Mouse (Mus musculus) lung, postnatal 0 days (tissue): ENCODE measurements around the gene Myh14. TPM values are rescaled to one million over a fixed set of nuclear protein-coding genes. Genes with fewer than 3 reads are reported as not detected.

Experiments used
- ATAC-seq: fragments of 200-750 bp; cut with Nextera tagmentation; 2 replicates; pipeline ENCODE4 v1.8.0; 2017; ENCODE audit warnings: moderate library complexity
- DNase-seq: peaks from one replicate; pipeline ENCODE4 v3.0.0-alpha.2; 2016; ENCODE audit warnings: low spot score
- H3K27ac ChIP-seq: fragments of 300-500 bp; sonication (generic); 2 replicates; pipeline ENCODE4 v1.5.1; 2014; ENCODE audit warnings: antibody characterized with exemption, mild to moderate bottlenecking, low read length, mixed read lengths
- H3K27me3 ChIP-seq: fragments of 300-500 bp; sonication (generic); replicated peaks from 2 replicates; pipeline ENCODE4 v1.6.1; 2014; ENCODE audit warnings: low read length, mixed read lengths; ENCODE audit not compliant: insufficient read depth
- H3K36me3 ChIP-seq: fragments of 300-500 bp; sonication (generic); 2 replicates; pipeline ENCODE4 v1.6.1; 2014; ENCODE audit warnings: low read length, mixed read lengths; ENCODE audit not compliant: insufficient read depth
- H3K4me1 ChIP-seq: fragments of 300-500 bp; sonication (generic); 2 replicates; pipeline ENCODE4 v1.6.1; 2014; ENCODE audit warnings: antibody characterized with exemption, low read depth, low read length, mixed read lengths; ENCODE audit not compliant: insufficient read depth
- H3K4me2 ChIP-seq: fragments of 300-500 bp; sonication (generic); replicated peaks from 2 replicates; pipeline ENCODE4 v1.6.1; 2014; ENCODE audit warnings: low read depth, mild to moderate bottlenecking, low read length, moderate library complexity, mixed read lengths
- H3K4me3 ChIP-seq: fragments of 300-500 bp; sonication (generic); 2 replicates; pipeline ENCODE4 v1.5.1; 2014; ENCODE audit warnings: low read depth, low read length
- H3K9ac ChIP-seq: fragments of 300-500 bp; sonication (generic); replicated peaks from 2 replicates; pipeline ENCODE4 v1.6.1; 2014; ENCODE audit warnings: low read depth, mild to moderate bottlenecking
- H3K9me3 ChIP-seq: fragments of 300-500 bp; sonication (generic); 2 replicates; pipeline ENCODE4 v1.6.1; 2016; ENCODE audit warnings: low read length, mixed read lengths
- CTCF ChIP-seq: IDR thresholded peaks from 2 replicates; pipeline ENCODE4 v1.5.1; 2016; ENCODE audit warnings: antibody characterized with exemption, mild to moderate bottlenecking
- EP300 ChIP-seq: IDR thresholded peaks from 2 replicates; pipeline ENCODE4 v1.6.1; 2016; ENCODE audit warnings: antibody characterized with exemption, mild to moderate bottlenecking, control low read depth
- WGBS: fragments of 180-500 bp; shearing (Covaris S2); extraction: QIAGEN DNeasy Blood & Tissue Kit; methylation state at CpG from one replicate; pipeline ENCODE4 v1.1.7; 2014; 5-methylcytosine and 5-hydroxymethylcytosine counted together
- polyA plus RNA-seq: library from polyadenylated mRNA; unstranded; fragments of >200 nt; fragmentation: Nextera tagmentation; extraction: Ambion mirVana; gene quantifications from 2 replicates; pipeline ENCODE4 v1.2.1, GENCODE M21; 2015

The Myh14 gene
- polyA plus RNA-seq, 1 experiment from 2014 or later, result 215 TPM

- no peak overlapping the region for H3K4me2 ChIP-seq
- H3K4me3 ChIP-seq, result no peak overlapping the region
- TF ChIP-seq EP300 (no peak), CTCF (no peak)
- no peak overlapping the region for H3K27ac ChIP-seq
- no peak for ATAC-seq
- H3K36me3 ChIP-seq, result peaks cover 10% of the 10 kb centered on the region; the same call in 1 of the 2 replicates
- WGBS, result 16% methylated on average over 10 of the region's 10 CpGs
- no peaks in the 10 kb centered on the region for H3K4me1 ChIP-seq
- no peak overlapping the region for H3K9ac ChIP-seq
- H3K27me3 ChIP-seq, result no peaks in the 10 kb centered on the region
- no peak for DNase-seq
- 0 out of 2 replicates have a peak, but pooled peaks cover 4% of the 10 kb centered on the region for H3K9me3 ChIP-seq
These were observed 55.3 kb downstream of the Myh14 start for GRCm38 (mm10) chr7:44615309-44615708.

GRCm38 (mm10) chr7:44614041-44614688 lies 56.5 kb downstream of the Myh14 start:
- Histone ChIP-seq H3K9ac (no peak overlapping the region), H3K4me1 (no peaks in the 10 kb centered on the region), H3K9me3 (no peaks in the 10 kb centered on the region), H3K27ac (no peak overlapping the region), H3K36me3 (0 out of 2 replicates have a peak, but pooled peaks cover 4% of the 10 kb centered on the region), H3K27me3 (no peaks in the 10 kb centered on the region), H3K4me2 (no peak overlapping the region), H3K4me3 (no peak overlapping the region)
- 10% methylated on average over 20 of the region's 20 CpGs for WGBS
- TF ChIP-seq EP300, result no peak
- no peak for TF ChIP-seq CTCF
- DNase-seq, result peak; percentile 69
- ATAC-seq, result peak; percentile 56

DNA sequence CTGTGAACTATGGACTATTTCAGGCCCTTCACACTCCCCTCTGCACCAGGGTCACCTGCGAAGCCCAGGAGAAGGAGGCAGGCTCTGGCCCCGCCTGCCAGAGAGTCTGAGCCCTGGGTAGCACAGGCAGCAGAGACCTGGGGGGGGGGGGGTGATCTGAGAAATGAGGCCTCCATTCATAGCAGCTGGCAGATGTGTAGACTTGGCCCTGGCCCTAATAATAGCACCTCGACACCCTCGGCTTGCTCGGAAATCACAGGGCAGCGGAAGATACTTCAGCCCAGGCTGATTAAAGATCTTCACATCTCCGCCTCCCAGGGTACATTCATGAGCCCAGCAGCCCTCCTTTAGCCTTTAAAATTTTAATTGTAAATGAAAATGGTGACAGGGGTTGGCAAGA lies 58.5 kb downstream of the Myh14 start:
- DNase-seq (no peak), ATAC-seq (no peak)
- Histone ChIP-seq H3K4me2 (no peak overlapping the region), H3K27me3 (no peaks in the 10 kb centered on the region), H3K4me3 (no peak overlapping the region), H3K9me3 (no peaks in the 10 kb centered on the region), H3K27ac (no peak overlapping the region), H3K4me1 (no peaks in the 10 kb centered on the region), H3K9ac (no peak overlapping the region), H3K36me3 (peaks cover 7% of the 10 kb centered on the region; the same call in 1 of the 2 replicates)
- WGBS, result 71% methylated on average over 7 of the region's 7 CpGs
- TF ChIP-seq EP300 (no peak), CTCF (no peak)

GRCm38 (mm10) chr7:44606171-44606901 lies 64.3 kb downstream of the Myh14 start:
- TF ChIP-seq CTCF (no peak), EP300 (no peak)
- peaks cover 9% of the 10 kb centered on the region; the same call in 1 of the 2 replicates for H3K36me3 ChIP-seq
- DNase-seq (peak; percentile 86), ATAC-seq (peak; percentile 76)
- H3K4me1 ChIP-seq, result no peaks in the 10 kb centered on the region
- H3K27ac ChIP-seq, result no peak overlapping the region
- H3K9ac ChIP-seq, result no peak overlapping the region
- 0 out of 2 replicates have a peak, but pooled peaks cover 12% of the 10 kb centered on the region for H3K27me3 ChIP-seq
- WGBS, result 13% methylated on average over 28 of the region's 29 CpGs
- no peak overlapping the region for H3K4me2 ChIP-seq
- no peaks in the 10 kb centered on the region for H3K9me3 ChIP-seq
- H3K4me3 ChIP-seq, result no peak overlapping the region

- H3K9ac ChIP-seq, result no peak overlapping the region
- no peak overlapping the region for H3K4me3 ChIP-seq
- H3K27me3 ChIP-seq, result 0 out of 2 replicates have a peak, but pooled peaks cover 12% of the 10 kb centered on the region
- TF ChIP-seq CTCF, result no peak
- TF ChIP-seq EP300, result no peak
- H3K36me3 ChIP-seq, result peaks cover 9% of the 10 kb centered on the region; the same call in 1 of the 2 replicates
- no peak overlapping the region for H3K4me2 ChIP-seq
- ATAC-seq, result no peak
- no peaks in the 10 kb centered on the region for H3K9me3 ChIP-seq
- DNase-seq, result no peak
- no peak overlapping the region for H3K27ac ChIP-seq
- no peaks in the 10 kb centered on the region for H3K4me1 ChIP-seq
- WGBS, result 51% methylated on average over 7 of the region's 7 CpGs
These were observed 65.2 kb downstream of the Myh14 start for GRCm38 (mm10) chr7:44605436-44605835.

DNA sequence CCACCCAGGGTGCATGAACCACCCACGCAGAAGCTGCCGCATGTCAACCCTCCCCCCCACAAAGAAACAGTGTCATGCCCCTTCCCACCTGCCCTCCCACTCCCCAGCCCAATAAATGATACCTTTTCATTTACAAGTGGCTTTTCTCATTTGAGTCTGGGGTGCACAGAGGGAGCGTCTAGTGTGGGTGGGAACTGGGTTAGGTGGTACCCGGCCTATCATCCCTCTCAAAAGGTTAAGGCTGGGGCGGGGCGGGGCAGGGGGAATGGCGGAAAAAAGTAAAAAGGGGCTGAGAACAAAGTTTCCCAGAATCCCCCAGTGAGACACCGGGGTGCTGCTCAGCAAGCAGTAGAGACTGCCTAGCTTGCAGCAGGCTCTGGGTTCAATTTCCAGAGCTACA lies 66.0 kb downstream of the Myh14 start:
- peaks cover 9% of the 10 kb centered on the region; the same call in 1 of the 2 replicates for H3K36me3 ChIP-seq
- no peak for DNase-seq
- WGBS, result 7% methylated on average over 8 of the region's 8 CpGs
- no peaks in the 10 kb centered on the region for H3K9me3 ChIP-seq
- H3K27me3 ChIP-seq, result 0 out of 2 replicates have a peak, but pooled peaks cover 12% of the 10 kb centered on the region
- H3K4me2 ChIP-seq, result peak overlapping the region; percentile 44
- no peak overlapping the region for H3K4me3 ChIP-seq
- no peak for TF ChIP-seq EP300
- no peak for TF ChIP-seq CTCF
- ATAC-seq, result peak; percentile 1; the same call in 1 of the 2 replicates
- H3K9ac ChIP-seq, result no peak overlapping the region
- H3K4me1 ChIP-seq, result no peaks in the 10 kb centered on the region
- H3K27ac ChIP-seq, result no peak overlapping the region
